Mouse (Mus musculus) cerebellum, adult 9-11 months (tissue): ENCODE measurements at regions not wholly inside any gene's neighbourhood (a gene's known extent, or its start where the extent isn't known, plus 50 kb on each side); places are given as distances from the start of the nearest gene placed in this dataset.

Experiments
- DNase-seq: peaks from one replicate; pipeline ENCODE4 v3.0.0; 2022

GRCm38 (mm10) chr6:51016441-51017070, 362.3 kb upstream of the Npvf start:
- DNase-seq: no peak

GRCm38 (mm10) chr6:51017260-51017999, 363.2 kb upstream of the Npvf start:
- DNase-seq: no peak

- no peak for DNase-seq
These were observed 367.0 kb upstream of the Npvf start for GRCm38 (mm10) chr6:51021206-51021605.

GRCm38 (mm10) chr6:51023361-51023760, 369.1 kb upstream of the Npvf start:
- DNase-seq: no peak

GRCm38 (mm10) chr6:51024756-51025155, 370.5 kb upstream of the Npvf start:
- no peak for DNase-seq

- no peak for DNase-seq
These were observed 371.2 kb upstream of the Npvf start for GRCm38 (mm10) chr6:51025411-51025810.

GRCm38 (mm10) chr6:51027296-51027695, 373.1 kb upstream of the Npvf start:
- DNase-seq: no peak

- DNase-seq: no peak
These were observed 375.3 kb upstream of the Npvf start for GRCm38 (mm10) chr6:51029516-51029915.

GRCm38 (mm10) chr6:51029953-51030352, 375.7 kb upstream of the Npvf start:
- DNase-seq: no peak

- DNase-seq: no peak
These were observed 379.6 kb upstream of the Npvf start for GRCm38 (mm10) chr6:51033835-51034234.

GRCm38 (mm10) chr6:51036074-51036473, 381.8 kb upstream of the Npvf start:
- DNase-seq: no peak

- DNase-seq: no peak
These were observed 382.3 kb upstream of the Npvf start for GRCm38 (mm10) chr6:51036553-51036952.

GRCm38 (mm10) chr6:51036956-51037355, 382.7 kb upstream of the Npvf start:
- no peak for DNase-seq

- no peak for DNase-seq
These were observed 385.4 kb upstream of the Npvf start for GRCm38 (mm10) chr6:51039486-51040180.

- DNase-seq: no peak
These were observed 388.5 kb upstream of the Nfe2l3 start for GRCm38 (mm10) chr6:51043970-51044369.

GRCm38 (mm10) chr6:51044873-51045272, 387.6 kb upstream of the Nfe2l3 start:
- no peak for DNase-seq

GRCm38 (mm10) chr6:51052451-51052921, 380.0 kb upstream of the Nfe2l3 start:
- no peak for DNase-seq

- DNase-seq: no peak
These were observed 375.2 kb upstream of the Nfe2l3 start for GRCm38 (mm10) chr6:51057229-51057628.

GRCm38 (mm10) chr6:51059923-51060847, 372.3 kb upstream of the Nfe2l3 start:
- DNase-seq: no peak

- DNase-seq: no peak
These were observed 371.5 kb upstream of the Nfe2l3 start for GRCm38 (mm10) chr6:51060848-51061535.

- DNase-seq: no peak
These were observed 367.3 kb upstream of the Nfe2l3 start for GRCm38 (mm10) chr6:51065156-51065555.

GRCm38 (mm10) chr6:51067332-51067731, 365.1 kb upstream of the Nfe2l3 start:
- DNase-seq: no peak
